Mouse (Mus musculus) CH12.LX (cell line): ENCODE measurements around the gene St7l. TPM values are rescaled to one million over a fixed set of nuclear protein-coding genes. Genes with fewer than 3 reads are reported as not detected.

Experiments used
- DNase-seq: peaks from one replicate; pipeline ENCODE4 v3.0.0-alpha.2; 2013; ENCODE audit errors: extremely low read depth
- H3K27ac ChIP-seq: 2 replicates; pipeline ENCODE4 v1.5.1; 2012; ENCODE audit warnings: low read depth, mild to moderate bottlenecking, control low read depth, moderate library complexity; ENCODE audit not compliant: insufficient read depth
- H3K27me3 ChIP-seq: replicated peaks from 2 replicates; pipeline ENCODE3; 2012; ENCODE audit warnings: inconsistent platforms
- H3K36me3 ChIP-seq, 2 experiments: replicated peaks in 1 of 2; 2 replicates each; pipeline versions ENCODE3 to v1.6.1; 2012; ENCODE audit warnings: inconsistent platforms in 1 of 2, low read length in 1 of 2, mild to moderate bottlenecking in 1 of 2, mixed read lengths in 1 of 2, moderate library complexity in 1 of 2; ENCODE audit not compliant: control insufficient read depth in 1 of 2, insufficient read depth in 1 of 2
- H3K4me1 ChIP-seq, 2 experiments: 2 replicates each; pipeline ENCODE4 v1.6.1; 2012; ENCODE audit warnings: inconsistent platforms in 1 of 2, moderate library complexity in 1 of 2; ENCODE audit not compliant: insufficient read depth in 2 of 2, control insufficient read depth in 1 of 2
- H3K4me2 ChIP-seq: 2 replicates; pipeline ENCODE4 v1.6.1; 2012; ENCODE audit warnings: low read depth, mild to moderate bottlenecking, control low read depth; ENCODE audit not compliant: poor library complexity, insufficient read depth, severe bottlenecking
- H3K4me3 ChIP-seq, 3 experiments: fragments of 150-350 bp in 1 of 3; sonication (generic) in 1 of 3; replicated peaks in 1 of 3; 2 replicates each; pipeline versions ENCODE3 to v1.5.1; 2011 to 2012; ENCODE audit warnings: low read depth in 2 of 3, low read length in 2 of 3, mild to moderate bottlenecking in 2 of 3, moderate library complexity in 2 of 3, control low read depth in 1 of 3, improper control_type of control experiment in 1 of 3, inconsistent platforms in 1 of 3, mixed read lengths in 1 of 3; ENCODE audit not compliant: poor library complexity in 1 of 3
- H3K79me2 ChIP-seq: replicated peaks from 2 replicates; pipeline ENCODE4 v1.6.1; 2012; ENCODE audit warnings: mild to moderate bottlenecking, moderate library complexity; ENCODE audit not compliant: control insufficient read depth, poor library complexity, insufficient read depth, severe bottlenecking; ENCODE audit errors: extremely low read depth
- H3K9ac ChIP-seq: 2 replicates; pipeline ENCODE4 v1.6.1; 2012; ENCODE audit warnings: low read depth, mild to moderate bottlenecking, control low read depth, moderate library complexity; ENCODE audit not compliant: insufficient read depth
- H3K9me3 ChIP-seq: replicated peaks from 2 replicates; pipeline ENCODE3; 2012; ENCODE audit warnings: low read length, inconsistent platforms, mixed read lengths
- BHLHE40 ChIP-seq: IDR thresholded peaks from 2 replicates; pipeline ENCODE4 v1.6.1; 2011; ENCODE audit warnings: mild to moderate bottlenecking, low read depth, low read length, improper control_type of control experiment
- CTCF ChIP-seq, 2 experiments: IDR thresholded peaks in 1 of 2; conservative IDR thresholded peaks in 1 of 2; 2 replicates each; pipeline ENCODE4 v1.5.1; 2011 to 2012; ENCODE audit warnings: low read depth in 2 of 2, low read length in 2 of 2, improper control_type of control experiment in 1 of 2, inconsistent platforms in 1 of 2, mild to moderate bottlenecking in 1 of 2, moderate library complexity in 1 of 2
- E2F4 ChIP-seq: IDR thresholded peaks from 2 replicates; pipeline ENCODE4 v1.6.1; 2011; ENCODE audit warnings: low read depth, low read length, improper control_type of control experiment; ENCODE audit not compliant: insufficient replicate concordance
- ELF1 ChIP-seq: IDR thresholded peaks from 2 replicates; pipeline ENCODE4 v1.6.1; 2014; ENCODE audit warnings: low read depth, mild to moderate bottlenecking, inconsistent platforms, low read length, improper control_type of control experiment
- GABPA ChIP-seq: IDR thresholded peaks from 2 replicates; pipeline ENCODE4 v1.6.1; 2012; ENCODE audit warnings: low read depth, low read length, improper control_type of control experiment, inconsistent platforms; ENCODE audit not compliant: insufficient replicate concordance
- HCFC1 ChIP-seq: IDR thresholded peaks from 2 replicates; pipeline ENCODE4 v1.6.1; 2012; ENCODE audit warnings: low read depth, mild to moderate bottlenecking, inconsistent platforms, low read length, improper control_type of control experiment
- JUND ChIP-seq: conservative IDR thresholded peaks from 2 replicates; pipeline ENCODE4 v1.6.1; 2011; ENCODE audit warnings: low read depth, low read length, improper control_type of control experiment
- MEF2A ChIP-seq: IDR thresholded peaks from 2 replicates; pipeline ENCODE4 v1.6.1; 2014; ENCODE audit warnings: low read depth, mild to moderate bottlenecking, inconsistent platforms, low read length, improper control_type of control experiment, borderline replicate concordance
- MXI1 ChIP-seq: IDR thresholded peaks from 2 replicates; pipeline ENCODE4 v1.6.1; 2011; ENCODE audit warnings: mild to moderate bottlenecking, low read depth, low read length, improper control_type of control experiment
- MYC ChIP-seq: IDR thresholded peaks from 2 replicates; pipeline ENCODE4 v1.6.1; 2011; ENCODE audit warnings: low read depth, mild to moderate bottlenecking, improper control_type of control experiment, low read length
- NELFE ChIP-seq: IDR thresholded peaks from 2 replicates; pipeline ENCODE4 v1.6.1; 2011; ENCODE audit warnings: low read depth, low read length, improper control_type of control experiment
- NRF1 ChIP-seq: IDR thresholded peaks from 2 replicates; pipeline ENCODE4 v1.6.1; 2014; ENCODE audit warnings: low read depth, mild to moderate bottlenecking, inconsistent platforms, low read length, improper control_type of control experiment, moderate library complexity
- PAX5 ChIP-seq: IDR thresholded peaks from 2 replicates; pipeline ENCODE4 v1.6.1; 2012; ENCODE audit warnings: low read length, inconsistent platforms, mixed read lengths
- POLR2A ChIP-seq: IDR thresholded peaks from 2 replicates; pipeline ENCODE4 v1.6.1; 2011; ENCODE audit warnings: low read depth, mild to moderate bottlenecking, improper control_type of control experiment, low read length
- RAD21 ChIP-seq: IDR thresholded peaks from 2 replicates; pipeline ENCODE4 v1.6.1; 2011; ENCODE audit warnings: low read depth, mild to moderate bottlenecking, low read length, improper control_type of control experiment, moderate library complexity
- RCOR1 ChIP-seq: conservative IDR thresholded peaks from 2 replicates; pipeline ENCODE4 v1.6.1; 2012; ENCODE audit warnings: low read depth, mild to moderate bottlenecking, inconsistent platforms, low read length, improper control_type of control experiment
- TBP ChIP-seq: conservative IDR thresholded peaks from 2 replicates; pipeline ENCODE4 v1.6.1; 2011; ENCODE audit warnings: low read depth, low read length, improper control_type of control experiment
- TCF12 ChIP-seq: IDR thresholded peaks from 2 replicates; pipeline ENCODE4 v1.6.1; 2014; ENCODE audit warnings: low read depth, mild to moderate bottlenecking, inconsistent platforms, low read length, improper control_type of control experiment
- ZC3H11A ChIP-seq: IDR thresholded peaks from 2 replicates; pipeline ENCODE4 v1.6.1; 2012; ENCODE audit warnings: low read depth, mild to moderate bottlenecking, inconsistent platforms, low read length, improper control_type of control experiment
- ZMIZ1 ChIP-seq: IDR thresholded peaks from 2 replicates; pipeline ENCODE4 v1.6.1; 2012; ENCODE audit warnings: low read depth, mild to moderate bottlenecking, inconsistent platforms, low read length, improper control_type of control experiment
- dilution Hi-C: fragments of 300-500 bp; cut with MboI; formaldehyde crosslinking; loops from 2 replicates; pipeline ENCODE4 v1.14.3; 2020; ENCODE audit warnings: low sequenced_read_pairs; ENCODE audit not compliant: extremely low pct_unique_long_range_greater_than_20kb, extremely low pct_ligation_motif_present
- in situ Hi-C: fragments of 300-500 bp; cut with MboI; formaldehyde crosslinking; loops from 3 replicates; pipeline ENCODE4 v1.14.3; 2019; ENCODE audit warnings: low sequenced_read_pairs, low pct_ligation_motif_present, low pct_unique_long_range_greater_than_20kb, mixed read lengths
- polyA plus RNA-seq: library from polyadenylated mRNA; unstranded; fragments of >175 nt; gene quantifications from 2 replicates; pipeline ENCODE4 v1.2.1, GENCODE M21; 2012; ENCODE audit warnings: low read depth; ENCODE audit not compliant: insufficient read length
- total RNA-seq, 2 experiments: library from RNA; depleted of rRNA; stranded (reverse); fragments of 300-350 nt in 1 of 2; fragments of >200 nt in 1 of 2; gene quantifications; 2 replicates each; pipeline ENCODE4 v1.2.3; 2012 to 2014

The St7l gene
- total and polyA plus RNA-seq, 3 experiments = 8.1 to 14.1 (median 10.4) TPM

GRCm38 (mm10) chr3:104814746-104815145 lies 49.1 kb upstream of the St7l start:
- in situ Hi-C loops = no loop called here
- Histone ChIP-seq H3K27me3 (no peaks in the 10 kb centered on the region), H3K9ac (no peak overlapping the region), H3K79me2 (no peaks in the 10 kb centered on the region), H3K27ac (no peak overlapping the region), H3K4me3 (no peak overlapping the region), H3K4me1 (peaks cover 14 to 45% of the 10 kb centered on the region in 2 experiments), H3K9me3 (no peaks in the 10 kb centered on the region), H3K4me2 (no peak overlapping the region), H3K36me3 (peaks cover 0 to 11% of the 10 kb centered on the region in 2 experiments)
- dilution Hi-C loops = no loop called here
- DNase-seq = no peak
- TF ChIP-seq RCOR1 = no peak
- TF ChIP-seq NRF1 = no peak
- TF ChIP-seq MEF2A = no peak
- no peak for TF ChIP-seq PAX5

GRCm38 (mm10) chr3:104815346-104815745 lies 48.5 kb upstream of the St7l start:
- DNase-seq = no peak

GRCm38 (mm10) chr3:104816130-104816529 lies 47.7 kb upstream of the St7l start:
- dilution Hi-C loops = no loop called here
- Histone ChIP-seq H3K79me2 (no peaks in the 10 kb centered on the region), H3K9me3 (no peaks in the 10 kb centered on the region), H3K4me3 (no peak overlapping the region), H3K27ac (no peak overlapping the region), H3K9ac (no peak overlapping the region), H3K4me2 (no peak overlapping the region), H3K27me3 (no peaks in the 10 kb centered on the region), H3K4me1 (peaks cover 14 to 58% of the 10 kb centered on the region in 2 experiments), H3K36me3 (peaks cover 2 to 20% of the 10 kb centered on the region in 2 experiments)
- TF ChIP-seq MYC (no peak), JUND (no peak), ZC3H11A (no peak), NELFE (no peak), RAD21 (no peak), ELF1 (no peak), TCF12 (no peak), CTCF (conservative IDR thresholded peaks at IDR 0.05 in 1 of 2, IDR thresholded peaks at IDR 0.05 in 1 of 2; ENCODE audit: low read depth in 2 of 2, low read length in 2 of 2) (0 out of 4 replicates have a peak, but pooled peaks of 1 of the 2 experiments have one; percentile 7), ZMIZ1 (no peak)
- no peak for DNase-seq
- in situ Hi-C loops = no loop called here

More at GRCm38 (mm10) chr3:104815346-104815745, 48.5 kb upstream of the St7l start:
- H3K36me3 ChIP-seq = peaks cover 0 to 12% of the 10 kb centered on the region in 2 experiments
- H3K4me2 ChIP-seq = no peak overlapping the region
- H3K9ac ChIP-seq = no peak overlapping the region
- no peaks in the 10 kb centered on the region for H3K27me3 ChIP-seq
- H3K4me3 ChIP-seq = no peak overlapping the region
- H3K4me1 ChIP-seq = peaks cover 14 to 50% of the 10 kb centered on the region in 2 experiments
- dilution Hi-C loops = no loop called here
- H3K79me2 ChIP-seq = no peaks in the 10 kb centered on the region
- H3K27ac ChIP-seq = no peak overlapping the region
- in situ Hi-C loops = no loop called here
- H3K9me3 ChIP-seq = no peaks in the 10 kb centered on the region
- TF ChIP-seq GABPA = no peak
- no peak for TF ChIP-seq MXI1
- no peak for TF ChIP-seq ZMIZ1
- TF ChIP-seq POLR2A = no peak
- no peak for TF ChIP-seq TBP
- TF ChIP-seq HCFC1 = no peak
- TF ChIP-seq BHLHE40 = no peak
- no peak for TF ChIP-seq JUND
- TF ChIP-seq ZC3H11A = no peak
- no peak for TF ChIP-seq MEF2A
- no peak for TF ChIP-seq RAD21
- no peak for TF ChIP-seq PAX5
- TF ChIP-seq ELF1 = no peak
- no peak for TF ChIP-seq RCOR1
- no peak for TF ChIP-seq E2F4
